In genomic region chr11:51370273-51370672, GRCm38 (mm10) we compare ENCODE assay signal across 10 mouse cellular contexts.
"Had no signal": no experiment of that assay in that cellular context is flagged by ENCODE, and none has a peak within 500 bp of the region (broad histone marks: within the 10 kb centered on the region; RNA-seq: fewer than 3 reads in every experiment).

No protein-coding gene starts in this region.

- H3K9ac ChIP-seq: liver, embryonic 13.5 days had no signal

- H3K4me2 ChIP-seq: liver, embryonic 13.5 days; midbrain, embryonic 11.5 days had no signal

- DNase-seq: kidney, postnatal 36 days; layer of hippocampus, postnatal 36 days; liver, embryonic 13.5 days; lung, adult 2 months; lung, postnatal 14 days; lung, postnatal 4 days; midbrain, embryonic 14.5 days; thymus, postnatal 25 days had no signal

- H3K4me3 ChIP-seq: left cerebral cortex, adult 2 months; liver, embryonic 13.5 days had no signal

- H3K27ac ChIP-seq: left cerebral cortex, adult 2 months; liver, embryonic 13.5 days had no signal

- H3K4me1 ChIP-seq: liver, embryonic 13.5 days had no signal

- H3K27me3 ChIP-seq: liver, embryonic 13.5 days had no signal

- H3K9me3 ChIP-seq: liver, embryonic 13.5 days had no signal

- H3K36me3 ChIP-seq: liver, embryonic 13.5 days had no signal
